Mouse (Mus musculus) ES-E14 (cell line): ENCODE results near the gene Limk1.

Experiments used
- CHD2 ChIP-seq: IDR thresholded peaks from 2 replicates; pipeline ENCODE4 v1.6.1; 2014; ENCODE audit warnings: mild to moderate bottlenecking, low read depth, low read length, inconsistent platforms
- HCFC1 ChIP-seq: IDR thresholded peaks from 2 replicates; pipeline ENCODE4 v1.6.1; 2012; ENCODE audit warnings: low read length, inconsistent platforms, borderline replicate concordance; ENCODE audit not compliant: insufficient read depth
- ZC3H11A ChIP-seq: IDR thresholded peaks from 2 replicates; pipeline ENCODE4 v1.6.1; 2012; ENCODE audit warnings: low read depth, mild to moderate bottlenecking, inconsistent platforms, low read length, borderline replicate concordance
- ZNF384 ChIP-seq: IDR thresholded peaks from 2 replicates; pipeline ENCODE4 v1.6.1; 2012; ENCODE audit warnings: low read depth, low read length, inconsistent platforms

DNA sequence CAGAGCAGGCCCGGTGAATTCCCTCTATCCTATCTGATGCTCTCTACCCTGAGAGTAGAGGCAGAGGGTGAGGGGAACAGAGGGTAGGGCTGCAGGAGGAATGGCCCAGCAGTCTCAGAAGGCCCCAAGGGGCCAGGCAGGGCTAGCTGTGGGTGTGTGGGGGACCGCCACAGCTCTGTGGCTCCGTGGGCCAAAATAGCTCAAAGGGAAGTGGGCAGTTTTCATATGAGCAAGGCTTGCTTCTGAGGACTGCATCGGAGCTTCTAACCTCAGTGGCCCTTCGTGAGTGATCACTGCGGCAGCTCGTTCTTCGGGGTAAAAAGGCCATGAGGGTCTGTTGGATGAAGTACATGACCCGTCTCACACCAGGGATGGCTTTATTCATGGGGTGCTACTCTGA lies 74.7 kb downstream of the Limk1 start:
- TF ChIP-seq ZNF384 (no peak), HCFC1 (no peak), ZC3H11A (no peak), CHD2 (no peak)
